Mouse (Mus musculus) kidney, adult 2 months (tissue): ENCODE measurements around the gene Tatdn3.

ENCODE experiments used
- CTCF ChIP-seq: fragments of 200-500 bp; conservative IDR thresholded peaks from 2 replicates; pipeline ENCODE4 v1.5.1; 2011; ENCODE audit warnings: low read depth, mild to moderate bottlenecking, control low read depth, low read length, moderate library complexity, mixed read lengths; ENCODE audit not compliant: insufficient read depth, insufficient read length
- POLR2A ChIP-seq: fragments of 200-500 bp; IDR thresholded peaks from one replicate; pipeline ENCODE4 v1.6.1; 2011; ENCODE audit warnings: low read depth, low read length, control low read depth

- TF ChIP-seq CTCF (no peak), POLR2A (no peak)
These were observed 44.6 kb upstream of the Tatdn3 start for GRCm38 (mm10) chr1:191107306-191107705.
